Mouse (Mus musculus) CH12.LX (cell line): ENCODE data around the gene Scyl1. TPM values are rescaled to one million over a fixed set of nuclear protein-coding genes. Genes with fewer than 3 reads are reported as not detected.

Experiments
- DNase-seq: peaks from one replicate; pipeline ENCODE4 v3.0.0-alpha.2; 2013; ENCODE audit errors: extremely low read depth
- H3K27ac ChIP-seq: 2 replicates; pipeline ENCODE4 v1.5.1; 2012; ENCODE audit warnings: low read depth, mild to moderate bottlenecking, control low read depth, moderate library complexity; ENCODE audit not compliant: insufficient read depth
- H3K27me3 ChIP-seq: replicated peaks from 2 replicates; pipeline ENCODE3; 2012; ENCODE audit warnings: inconsistent platforms
- H3K36me3 ChIP-seq, 2 experiments: replicated peaks in 1 of 2; 2 replicates each; pipeline versions ENCODE3 to v1.6.1; 2012; ENCODE audit warnings: inconsistent platforms in 1 of 2, low read length in 1 of 2, mild to moderate bottlenecking in 1 of 2, mixed read lengths in 1 of 2, moderate library complexity in 1 of 2; ENCODE audit not compliant: control insufficient read depth in 1 of 2, insufficient read depth in 1 of 2
- H3K4me1 ChIP-seq, 2 experiments: 2 replicates each; pipeline ENCODE4 v1.6.1; 2012; ENCODE audit warnings: inconsistent platforms in 1 of 2, moderate library complexity in 1 of 2; ENCODE audit not compliant: insufficient read depth in 2 of 2, control insufficient read depth in 1 of 2
- H3K4me2 ChIP-seq: 2 replicates; pipeline ENCODE4 v1.6.1; 2012; ENCODE audit warnings: low read depth, mild to moderate bottlenecking, control low read depth; ENCODE audit not compliant: poor library complexity, insufficient read depth, severe bottlenecking
- H3K4me3 ChIP-seq, 3 experiments: fragments of 150-350 bp in 1 of 3; sonication (generic) in 1 of 3; replicated peaks in 1 of 3; 2 replicates each; pipeline versions ENCODE3 to v1.5.1; 2011 to 2012; ENCODE audit warnings: low read depth in 2 of 3, low read length in 2 of 3, mild to moderate bottlenecking in 2 of 3, moderate library complexity in 2 of 3, control low read depth in 1 of 3, improper control_type of control experiment in 1 of 3, inconsistent platforms in 1 of 3, mixed read lengths in 1 of 3; ENCODE audit not compliant: poor library complexity in 1 of 3
- H3K79me2 ChIP-seq: replicated peaks from 2 replicates; pipeline ENCODE4 v1.6.1; 2012; ENCODE audit warnings: mild to moderate bottlenecking, moderate library complexity; ENCODE audit not compliant: control insufficient read depth, poor library complexity, insufficient read depth, severe bottlenecking; ENCODE audit errors: extremely low read depth
- H3K9ac ChIP-seq: 2 replicates; pipeline ENCODE4 v1.6.1; 2012; ENCODE audit warnings: low read depth, mild to moderate bottlenecking, control low read depth, moderate library complexity; ENCODE audit not compliant: insufficient read depth
- H3K9me3 ChIP-seq: replicated peaks from 2 replicates; pipeline ENCODE3; 2012; ENCODE audit warnings: low read length, inconsistent platforms, mixed read lengths
- CHD1 ChIP-seq: IDR thresholded peaks from 2 replicates; pipeline ENCODE4 v1.6.1; 2012; ENCODE audit warnings: low read depth, low read length, improper control_type of control experiment, inconsistent platforms
- CHD2 ChIP-seq: IDR thresholded peaks from 2 replicates; pipeline ENCODE4 v1.6.1; 2011; ENCODE audit warnings: low read length, improper control_type of control experiment
- EP300 ChIP-seq: IDR thresholded peaks from 2 replicates; pipeline ENCODE4 v1.6.1; 2011; ENCODE audit warnings: low read length, improper control_type of control experiment
- HCFC1 ChIP-seq: IDR thresholded peaks from 2 replicates; pipeline ENCODE4 v1.6.1; 2012; ENCODE audit warnings: low read depth, mild to moderate bottlenecking, inconsistent platforms, low read length, improper control_type of control experiment
- IRF4 ChIP-seq: IDR thresholded peaks from 2 replicates; pipeline ENCODE4 v1.6.1; 2014; ENCODE audit warnings: low read depth, mild to moderate bottlenecking, inconsistent platforms, low read length, improper control_type of control experiment
- JUN ChIP-seq: IDR thresholded peaks from 2 replicates; pipeline ENCODE4 v1.6.1; 2011; ENCODE audit warnings: low read depth, mild to moderate bottlenecking, low read length, improper control_type of control experiment, moderate library complexity; ENCODE audit not compliant: insufficient read depth
- MAFK ChIP-seq: IDR thresholded peaks from 2 replicates; pipeline ENCODE4 v1.6.1; 2011; ENCODE audit warnings: low read length, improper control_type of control experiment; ENCODE audit not compliant: insufficient replicate concordance
- MAX ChIP-seq: IDR thresholded peaks from 2 replicates; pipeline ENCODE4 v1.6.1; 2011; ENCODE audit warnings: low read length, improper control_type of control experiment
- MAZ ChIP-seq: IDR thresholded peaks from 2 replicates; pipeline ENCODE4 v1.6.1; 2012; ENCODE audit warnings: low read depth, mild to moderate bottlenecking, inconsistent platforms, low read length, improper control_type of control experiment, moderate library complexity
- MXI1 ChIP-seq: IDR thresholded peaks from 2 replicates; pipeline ENCODE4 v1.6.1; 2011; ENCODE audit warnings: mild to moderate bottlenecking, low read depth, low read length, improper control_type of control experiment
- MYC ChIP-seq: IDR thresholded peaks from 2 replicates; pipeline ENCODE4 v1.6.1; 2011; ENCODE audit warnings: low read depth, mild to moderate bottlenecking, improper control_type of control experiment, low read length
- NELFE ChIP-seq: IDR thresholded peaks from 2 replicates; pipeline ENCODE4 v1.6.1; 2011; ENCODE audit warnings: low read depth, low read length, improper control_type of control experiment
- NRF1 ChIP-seq: IDR thresholded peaks from 2 replicates; pipeline ENCODE4 v1.6.1; 2014; ENCODE audit warnings: low read depth, mild to moderate bottlenecking, inconsistent platforms, low read length, improper control_type of control experiment, moderate library complexity
- PAX5 ChIP-seq: IDR thresholded peaks from 2 replicates; pipeline ENCODE4 v1.6.1; 2012; ENCODE audit warnings: low read length, inconsistent platforms, mixed read lengths
- POLR2AphosphoS2 ChIP-seq: IDR thresholded peaks from 2 replicates; pipeline ENCODE4 v1.6.1; 2011; ENCODE audit warnings: low read depth, low read length, improper control_type of control experiment
- SIN3A ChIP-seq: IDR thresholded peaks from 2 replicates; pipeline ENCODE4 v1.6.1; 2012; ENCODE audit warnings: low read length, improper control_type of control experiment, inconsistent platforms
- SMC3 ChIP-seq: IDR thresholded peaks from 2 replicates; pipeline ENCODE4 v1.6.1; 2011; ENCODE audit warnings: low read depth, low read length, improper control_type of control experiment
- TCF12 ChIP-seq: IDR thresholded peaks from 2 replicates; pipeline ENCODE4 v1.6.1; 2014; ENCODE audit warnings: low read depth, mild to moderate bottlenecking, inconsistent platforms, low read length, improper control_type of control experiment
- UBTF ChIP-seq: IDR thresholded peaks from 2 replicates; pipeline ENCODE4 v1.6.1; 2012; ENCODE audit warnings: low read depth, mild to moderate bottlenecking, inconsistent platforms, low read length, improper control_type of control experiment, moderate library complexity
- USF1 ChIP-seq: IDR thresholded peaks from 2 replicates; pipeline ENCODE4 v1.6.1; 2014; ENCODE audit warnings: low read depth, mild to moderate bottlenecking, inconsistent platforms, low read length, improper control_type of control experiment
- USF2 ChIP-seq: conservative IDR thresholded peaks from 2 replicates; pipeline ENCODE4 v1.6.1; 2011; ENCODE audit warnings: low read depth, low read length, improper control_type of control experiment
- ZC3H11A ChIP-seq: IDR thresholded peaks from 2 replicates; pipeline ENCODE4 v1.6.1; 2012; ENCODE audit warnings: low read depth, mild to moderate bottlenecking, inconsistent platforms, low read length, improper control_type of control experiment
- ZKSCAN1 ChIP-seq: IDR thresholded peaks from 2 replicates; pipeline ENCODE4 v1.6.1; 2012; ENCODE audit warnings: low read depth, inconsistent platforms, low read length, improper control_type of control experiment, borderline replicate concordance
- ZNF384 ChIP-seq: IDR thresholded peaks from 2 replicates; pipeline ENCODE4 v1.6.1; 2012; ENCODE audit warnings: low read depth, low read length, improper control_type of control experiment, inconsistent platforms
- dilution Hi-C: fragments of 300-500 bp; cut with MboI; formaldehyde crosslinking; loops from 2 replicates; pipeline ENCODE4 v1.14.3; 2020; ENCODE audit warnings: low sequenced_read_pairs; ENCODE audit not compliant: extremely low pct_unique_long_range_greater_than_20kb, extremely low pct_ligation_motif_present
- in situ Hi-C: fragments of 300-500 bp; cut with MboI; formaldehyde crosslinking; loops from 3 replicates; pipeline ENCODE4 v1.14.3; 2019; ENCODE audit warnings: low sequenced_read_pairs, low pct_ligation_motif_present, low pct_unique_long_range_greater_than_20kb, mixed read lengths
- polyA plus RNA-seq: library from polyadenylated mRNA; unstranded; fragments of >175 nt; gene quantifications from 2 replicates; pipeline ENCODE4 v1.2.1, GENCODE M21; 2012; ENCODE audit warnings: low read depth; ENCODE audit not compliant: insufficient read length
- total RNA-seq, 2 experiments: library from RNA; depleted of rRNA; stranded (reverse); fragments of 300-350 nt in 1 of 2; fragments of >200 nt in 1 of 2; gene quantifications; 2 replicates each; pipeline ENCODE4 v1.2.3; 2012 to 2014

Gene Scyl1
- total and polyA plus RNA-seq, 3 experiments, result 35.1 to 56.1 (median 49.8) TPM

DNA sequence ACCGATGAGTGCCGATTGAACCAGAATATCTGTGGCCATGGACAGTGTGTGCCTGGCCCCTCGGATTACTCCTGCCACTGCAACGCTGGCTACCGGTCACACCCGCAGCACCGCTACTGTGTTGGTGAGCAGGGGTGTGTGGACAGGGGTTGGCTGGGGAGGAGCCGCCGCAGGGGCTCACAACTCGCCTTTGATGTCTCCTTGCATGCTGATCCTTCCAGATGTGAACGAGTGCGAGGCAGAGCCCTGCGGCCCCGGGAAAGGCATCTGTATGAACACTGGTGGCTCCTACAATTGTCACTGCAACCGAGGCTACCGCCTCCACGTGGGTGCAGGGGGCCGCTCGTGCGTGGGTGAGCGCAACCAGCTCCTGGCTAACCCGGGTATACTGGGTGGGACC is 20.3 kb downstream of the Scyl1 start:
- Histone ChIP-seq H3K27ac (no peak overlapping the region), H3K36me3 (no peaks in the 10 kb centered on the region), H3K9ac (no peak overlapping the region), H3K4me3 (no peak overlapping the region), H3K9me3 (no peaks in the 10 kb centered on the region), H3K4me2 (no peak overlapping the region), H3K79me2 (no peaks in the 10 kb centered on the region), H3K4me1 (peaks cover 13 to 23% of the 10 kb centered on the region in 2 experiments), H3K27me3 (peaks cover 62% of the 10 kb centered on the region)
- in situ Hi-C loops (no loop called here), dilution Hi-C loops (no loop called here)
- no peak for TF ChIP-seq CHD1
- TF ChIP-seq IRF4, result no peak
- no peak for TF ChIP-seq SIN3A
- no peak for TF ChIP-seq MAZ
- TF ChIP-seq ZKSCAN1, result no peak
- no peak for TF ChIP-seq HCFC1
- TF ChIP-seq UBTF, result no peak
- TF ChIP-seq MAFK, result no peak
- TF ChIP-seq PAX5, result no peak
- TF ChIP-seq ZNF384, result no peak
- no peak for TF ChIP-seq MXI1
- DNase-seq, result no peak

DNA sequence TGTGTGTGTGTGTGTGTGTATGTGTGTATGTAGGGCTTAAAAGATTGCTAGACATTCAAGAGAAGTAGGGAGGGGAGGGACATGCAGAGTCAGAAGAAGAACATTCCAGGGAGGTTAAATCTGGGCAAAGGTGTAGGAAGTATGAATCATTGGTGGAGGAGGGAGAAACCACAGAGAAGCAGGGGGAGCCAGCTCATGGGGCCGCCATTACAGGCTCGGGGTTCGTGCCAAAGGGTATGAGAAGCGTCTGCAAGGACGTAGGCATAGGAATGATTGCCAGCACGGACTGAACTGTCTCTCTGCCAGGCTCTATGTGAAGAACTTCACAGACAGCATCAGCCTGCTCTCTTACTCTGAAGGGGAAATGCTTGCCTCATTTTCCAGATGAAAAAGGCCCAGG is 21.7 kb downstream of the Scyl1 start:
- H3K27me3 ChIP-seq, result peaks cover 60% of the 10 kb centered on the region
- peaks cover 13 to 23% of the 10 kb centered on the region in 2 experiments for H3K4me1 ChIP-seq
- no peak overlapping the region for H3K27ac ChIP-seq
- dilution Hi-C loops, result no loop called here
- TF ChIP-seq CHD2, result no peak
- no peak for TF ChIP-seq HCFC1
- no peak for TF ChIP-seq MAX
- no peak for TF ChIP-seq IRF4
- TF ChIP-seq POLR2AphosphoS2, result no peak
- no peak for TF ChIP-seq SMC3
- no peak for TF ChIP-seq ZKSCAN1
- TF ChIP-seq NRF1, result no peak
- no peak for TF ChIP-seq EP300
- TF ChIP-seq MAFK, result no peak
- no peak for TF ChIP-seq TCF12
- no peak for TF ChIP-seq MAZ
- TF ChIP-seq MXI1, result no peak
- TF ChIP-seq MYC, result no peak
- TF ChIP-seq JUN, result no peak
- TF ChIP-seq SIN3A, result no peak
- TF ChIP-seq ZC3H11A, result no peak
- no peak for TF ChIP-seq USF1
- TF ChIP-seq USF2, result no peak
- no peak for TF ChIP-seq NELFE
- TF ChIP-seq, all 38 proteins: peak for 0
- in situ Hi-C loops, result no loop called here
- Histone ChIP-seq H3K79me2 (no peaks in the 10 kb centered on the region), H3K36me3 (no peaks in the 10 kb centered on the region), H3K9ac (no peak overlapping the region), H3K9me3 (no peaks in the 10 kb centered on the region), H3K4me3 (no peak overlapping the region), H3K4me2 (no peak overlapping the region)
- no peak for DNase-seq
